Mouse (Mus musculus) G1E (cell line): ENCODE results near the gene Padi6.

Experiments
- CTCF ChIP-seq: IDR thresholded peaks from 2 replicates; pipeline ENCODE4 v1.5.1; 2012; ENCODE audit warnings: low read depth, low read length, inconsistent platforms, mixed read lengths
- GATA1 ChIP-seq: IDR thresholded peaks from 2 replicates; pipeline ENCODE4 v1.6.1; 2012; ENCODE audit warnings: borderline replicate concordance, low read length, inconsistent platforms, mixed read lengths

- TF ChIP-seq CTCF = no peak
- TF ChIP-seq GATA1 = no peak
Observed at GRCm38 (mm10) chr4:140785217-140785616, 42.8 kb upstream of the Padi6 start.
